Mouse (Mus musculus): ENCODE measurements around the gene Tfip11.
"Not testable (repeated sequence)": the region's sequence is repeated elsewhere in the genome, so short reads cannot be mapped to it uniquely, and the experiment has no call there.

The Tfip11 gene

GRCm38 (mm10) chr5:112289819-112290535 is 36.2 kb upstream of the Tfip11 start:
- DNase-seq (ENCODE audit: low read depth, low spot score) = no peak

- DNase-seq (ENCODE audit: low read depth, low spot score) = no peak
These were observed 35.6 kb upstream of the Tfip11 start for GRCm38 (mm10) chr5:112290536-112290880.

GRCm38 (mm10) chr5:112291866-112292265 is 34.3 kb upstream of the Tfip11 start:
- no peak for DNase-seq (ENCODE audit: low read depth, low spot score)

- DNase-seq (ENCODE audit: low read depth, low spot score) = no peak
These were observed 33.7 kb upstream of the Tfip11 start for GRCm38 (mm10) chr5:112292343-112292980.

- DNase-seq (ENCODE audit: low read depth, low spot score) = no peak
These were observed 32.4 kb upstream of the Tfip11 start for GRCm38 (mm10) chr5:112293800-112294199.

GRCm38 (mm10) chr5:112294696-112295095 is 31.5 kb upstream of the Tfip11 start:
- no peak for DNase-seq (ENCODE audit: low read depth, low spot score)

- no peak for DNase-seq (ENCODE audit: low read depth, low spot score)
These were observed 31.0 kb upstream of the Tfip11 start for GRCm38 (mm10) chr5:112295162-112295561.

- no peak for DNase-seq (ENCODE audit: low read depth, low spot score)
These were observed 30.6 kb upstream of the Tfip11 start for GRCm38 (mm10) chr5:112295564-112295963.

GRCm38 (mm10) chr5:112296404-112297181 is 29.6 kb upstream of the Tfip11 start:
- no peak for DNase-seq (ENCODE audit: low read depth, low spot score)

- DNase-seq (ENCODE audit: low read depth, low spot score) = no peak
These were observed 28.9 kb upstream of the Tfip11 start for GRCm38 (mm10) chr5:112297257-112297656.

GRCm38 (mm10) chr5:112298226-112298988 is 27.8 kb upstream of the Tfip11 start:
- no peak for DNase-seq (ENCODE audit: low read depth, low spot score)

- no peak for DNase-seq (ENCODE audit: low read depth, low spot score)
These were observed 26.8 kb upstream of the Tfip11 start for GRCm38 (mm10) chr5:112299399-112299798.

GRCm38 (mm10) chr5:112300112-112300511 is 26.0 kb upstream of the Tfip11 start:
- DNase-seq (ENCODE audit: low read depth, low spot score) = no peak

GRCm38 (mm10) chr5:112300721-112301308 is 25.3 kb upstream of the Tfip11 start:
- no peak for DNase-seq (ENCODE audit: low read depth, low spot score)

- no peak for DNase-seq (ENCODE audit: low read depth, low spot score)
These were observed 24.5 kb upstream of the Tfip11 start for GRCm38 (mm10) chr5:112301694-112302093.

GRCm38 (mm10) chr5:112302310-112302709 is 23.8 kb upstream of the Tfip11 start:
- no peak for DNase-seq (ENCODE audit: low read depth, low spot score)

GRCm38 (mm10) chr5:112305842-112306241 is 20.3 kb upstream of the Tfip11 start:
- DNase-seq (ENCODE audit: low read depth, low spot score) = no peak

GRCm38 (mm10) chr5:112313222-112313885 is 12.8 kb upstream of the Tfip11 start:
- no peak for DNase-seq (ENCODE audit: low read depth, low spot score)

- no peak for DNase-seq (ENCODE audit: low read depth, low spot score)
These were observed 9.7 kb upstream of the Tfip11 start for GRCm38 (mm10) chr5:112316468-112316867.

- DNase-seq (ENCODE audit: low read depth, low spot score) = no peak
These were observed 8.8 kb upstream of the Tfip11 start for GRCm38 (mm10) chr5:112317328-112317727.

- DNase-seq (ENCODE audit: low read depth, low spot score) = not testable (repeated sequence)
These were observed 6.8 kb upstream of the Tfip11 start for GRCm38 (mm10) chr5:112319343-112319742.
